In the genomic region with DNA sequence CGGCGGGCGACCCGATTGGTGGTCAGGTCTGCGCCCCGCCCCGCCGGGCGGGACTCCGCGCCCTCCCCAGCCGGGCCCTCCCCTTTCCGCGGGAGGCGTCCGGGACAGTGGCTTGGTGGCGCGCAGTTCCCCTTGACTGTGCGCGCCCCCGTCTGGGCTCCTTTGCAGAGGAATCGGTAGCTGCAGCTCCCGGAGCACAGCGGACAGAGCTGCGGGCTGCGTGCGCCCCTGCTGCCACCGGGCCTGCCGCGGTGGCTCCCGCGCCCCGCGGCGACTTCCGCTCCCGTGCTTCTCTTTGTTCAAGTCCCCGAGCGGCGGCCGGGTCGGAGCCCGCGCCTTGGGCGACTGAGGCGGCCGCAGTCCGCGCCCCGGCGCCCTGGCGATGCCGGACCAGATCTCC, we compare ENCODE assay signal across 8 mouse cellular contexts.
A peak's percentile ranks its signal among the peaks of the same experiment; 100 is the strongest.
DNase-seq lines count a peak whose midpoint lies in the region; ATAC-seq and TF ChIP-seq lines count a peak whose summit lies in the region.
"Not testable (repeated sequence)": the region's sequence is repeated elsewhere in the genome, so short reads cannot be mapped to it uniquely, and the experiment has no call there.

No protein-coding gene starts in this region.

- intact Hi-C loops in gastrocnemius, postnatal 36 days (cut with DNase I) = not testable (repeated sequence)

- not testable (repeated sequence) for H3K9me3 ChIP-seq in ES-Bruce4 (replicated peaks; ENCODE audit: control insufficient read depth, insufficient read depth, low read length, poor library complexity, severe bottlenecking); embryonic facial prominence, embryonic 10.5 days; hindbrain, embryonic 15.5 days; liver, embryonic 16.5 days (replicated peaks; ENCODE audit: control insufficient read depth, low read length); neural tube, embryonic 12.5 days

- not testable (repeated sequence) for TF ChIP-seq CTCF in ES-Bruce4 (IDR thresholded peaks at IDR 0.05; ENCODE audit: low read depth, low read length)

- ATAC-seq in hindbrain, embryonic 15.5 days (ENCODE audit: low FRiP score, low read depth); liver, embryonic 16.5 days (ENCODE audit: low read depth); neural tube, embryonic 12.5 days (ENCODE audit: low FRiP score, low read depth): not testable (repeated sequence)

- H3K9ac ChIP-seq in ES-Bruce4 (ENCODE audit: low read depth, poor library complexity, severe bottlenecking) = peak overlapping the region; percentile 94
- H3K9ac ChIP-seq in hindbrain, embryonic 15.5 days = 0 out of 2 replicates have a peak overlapping the region, but pooled peaks have one; percentile 35
- H3K9ac ChIP-seq in liver, embryonic 16.5 days (ENCODE audit: low read depth, low read length) = not testable (repeated sequence)
- H3K9ac ChIP-seq in neural tube, embryonic 12.5 days = peak overlapping the region; percentile 49

- peak; percentile 50 for DNase-seq in embryonic facial prominence, embryonic 10.5 days (ENCODE audit: low spot score)
- DNase-seq in gastrocnemius, postnatal 36 days = peak; percentile 3 to 10
- peak; percentile 6 to 8 for DNase-seq in layer of hippocampus, adult 8-10 months (ENCODE audit: low spot score in 2 of 2)
- DNase-seq in thymus, adult 18-20 months = peak; percentile 1 to 2

- not testable (repeated sequence) for H3K4me1 ChIP-seq in ES-Bruce4 (ENCODE audit: control insufficient read depth, insufficient read depth, low read length); embryonic facial prominence, embryonic 10.5 days; hindbrain, embryonic 15.5 days (replicated peaks); liver, embryonic 16.5 days (ENCODE audit: control insufficient read depth, low read depth, low read length); neural tube, embryonic 12.5 days

- peak overlapping the region; percentile 69 for H3K4me3 ChIP-seq in ES-Bruce4 (ENCODE audit: low read depth, low read length)
- H3K4me3 ChIP-seq in embryonic facial prominence, embryonic 10.5 days = peak overlapping the region; percentile 55
- H3K4me3 ChIP-seq in hindbrain, embryonic 15.5 days = peak overlapping the region; percentile 40
- H3K4me3 ChIP-seq in liver, embryonic 16.5 days (ENCODE audit: low read depth, low read length) = peak overlapping the region; percentile 28
- H3K4me3 ChIP-seq in neural tube, embryonic 12.5 days = peak overlapping the region; percentile 39

- H3K27me3 ChIP-seq in ES-Bruce4 (ENCODE audit: control insufficient read depth, insufficient read depth, low read length, poor library complexity, severe bottlenecking); embryonic facial prominence, embryonic 10.5 days (replicated peaks; ENCODE audit: low read depth, poor library complexity, severe bottlenecking); hindbrain, embryonic 15.5 days; liver, embryonic 16.5 days (ENCODE audit: control insufficient read depth, insufficient read depth, low read depth, low read length); neural tube, embryonic 12.5 days (replicated peaks): not testable (repeated sequence)

- H3K4me2 ChIP-seq in hindbrain, embryonic 15.5 days = 0 out of 2 replicates have a peak overlapping the region, but pooled peaks have one; percentile 29
- peak overlapping the region; percentile 30 for H3K4me2 ChIP-seq in liver, embryonic 16.5 days (ENCODE audit: low read depth, low read length)
- peak overlapping the region; percentile 50 for H3K4me2 ChIP-seq in neural tube, embryonic 12.5 days (replicated peaks)

- not testable (repeated sequence) for TF ChIP-seq POLR2A in ES-Bruce4 (IDR thresholded peaks at IDR 0.05; ENCODE audit: insufficient read depth, low read length)

- 2% methylated on average over 51 of the region's 53 CpGs for WGBS in embryonic facial prominence, embryonic 10.5 days
- 3% methylated on average over 28 of the region's 53 CpGs for WGBS in hindbrain, embryonic 15.5 days
- WGBS in liver, embryonic 16.5 days (ENCODE audit: insufficient replicate concordance) = 3% methylated on average over 35 of the region's 53 CpGs
- WGBS in neural tube, embryonic 12.5 days = 4% methylated on average over 40 of the region's 53 CpGs

- not testable (repeated sequence) for H3K27ac ChIP-seq in ES-Bruce4 (ENCODE audit: insufficient read depth, low read length); liver, embryonic 16.5 days (ENCODE audit: low read length); neural tube, embryonic 12.5 days
- H3K27ac ChIP-seq in embryonic facial prominence, embryonic 10.5 days (replicated peaks) = peak overlapping the region; percentile 63; the same call in 1 of the 2 replicates
- peak overlapping the region; percentile 62; the same call in 1 of the 2 replicates for H3K27ac ChIP-seq in hindbrain, embryonic 15.5 days (replicated peaks)

- not testable (repeated sequence) for H3K36me3 ChIP-seq in ES-Bruce4 (ENCODE audit: control insufficient read depth, insufficient read depth, low read length, poor library complexity, severe bottlenecking); embryonic facial prominence, embryonic 10.5 days (replicated peaks); hindbrain, embryonic 15.5 days; liver, embryonic 16.5 days (ENCODE audit: control insufficient read depth, insufficient read depth); neural tube, embryonic 12.5 days

- TF ChIP-seq EP300 in ES-Bruce4 (IDR thresholded peaks at IDR 0.05; ENCODE audit: insufficient read depth, low read depth, low read length) = not testable (repeated sequence)
